Mouse (Mus musculus) lung, embryonic 14.5 days (tissue): ENCODE results near the gene Gpsm1. TPM values are rescaled to one million over a fixed set of nuclear protein-coding genes. Genes with fewer than 3 reads are reported as not detected.

Experiments used
- ATAC-seq: fragments of 200-750 bp; cut with Nextera tagmentation; 2 replicates; pipeline ENCODE4 v1.8.0; 2017; ENCODE audit warnings: mild to moderate bottlenecking, moderate TSS enrichment, moderate library complexity; ENCODE audit not compliant: insufficient read depth
- DNase-seq: peaks from one replicate; pipeline ENCODE4 v3.0.0-alpha.2; 2015
- H3K27ac ChIP-seq: fragments of 300-500 bp; sonication (generic); 2 replicates; pipeline ENCODE4 v1.5.1; 2014; ENCODE audit warnings: low read depth, mild to moderate bottlenecking, moderate library complexity
- H3K27me3 ChIP-seq: fragments of 300-500 bp; sonication (generic); 2 replicates; pipeline ENCODE4 v1.6.1; 2014; ENCODE audit warnings: low read length, control low read depth; ENCODE audit not compliant: insufficient read depth
- H3K36me3 ChIP-seq: fragments of 300-500 bp; sonication (generic); 2 replicates; pipeline ENCODE4 v1.6.1; 2014; ENCODE audit warnings: control low read depth; ENCODE audit not compliant: insufficient read depth
- H3K4me1 ChIP-seq: fragments of 300-500 bp; sonication (generic); 2 replicates; pipeline ENCODE4 v1.6.1; 2014; ENCODE audit warnings: antibody characterized with exemption, control low read depth; ENCODE audit not compliant: insufficient read depth
- H3K4me2 ChIP-seq: fragments of 300-500 bp; sonication (generic); 2 replicates; pipeline ENCODE4 v1.6.1; 2014; ENCODE audit warnings: mild to moderate bottlenecking
- H3K4me3 ChIP-seq: fragments of 300-500 bp; sonication (generic); 2 replicates; pipeline ENCODE4 v1.5.1; 2014; ENCODE audit warnings: low read depth, low read length
- H3K9ac ChIP-seq: fragments of 300-500 bp; sonication (generic); 2 replicates; pipeline ENCODE4 v1.6.1; 2014
- H3K9me3 ChIP-seq: fragments of 300-500 bp; sonication (generic); 2 replicates; pipeline ENCODE4 v1.6.1; 2016; ENCODE audit warnings: low read depth, low read length, control low read depth
- CTCF ChIP-seq: IDR thresholded peaks from 2 replicates; pipeline ENCODE4 v1.5.1; 2016; ENCODE audit warnings: antibody characterized with exemption, low read depth
- WGBS: fragments of 180-500 bp; shearing (Covaris S2); extraction: QIAGEN DNeasy Blood & Tissue Kit; methylation state at CpG from one replicate; pipeline ENCODE4 v1.1.7; 2014; 5-methylcytosine and 5-hydroxymethylcytosine counted together
- polyA plus RNA-seq: library from polyadenylated mRNA; unstranded; fragments of >200 nt; fragmentation: Nextera tagmentation; extraction: Ambion mirVana; gene quantifications from 2 replicates; pipeline ENCODE4 v1.2.1, GENCODE M21; 2014

Gene Gpsm1
- polyA plus RNA-seq, 1 experiment from 2014 or later, result 40.5 TPM

DNA sequence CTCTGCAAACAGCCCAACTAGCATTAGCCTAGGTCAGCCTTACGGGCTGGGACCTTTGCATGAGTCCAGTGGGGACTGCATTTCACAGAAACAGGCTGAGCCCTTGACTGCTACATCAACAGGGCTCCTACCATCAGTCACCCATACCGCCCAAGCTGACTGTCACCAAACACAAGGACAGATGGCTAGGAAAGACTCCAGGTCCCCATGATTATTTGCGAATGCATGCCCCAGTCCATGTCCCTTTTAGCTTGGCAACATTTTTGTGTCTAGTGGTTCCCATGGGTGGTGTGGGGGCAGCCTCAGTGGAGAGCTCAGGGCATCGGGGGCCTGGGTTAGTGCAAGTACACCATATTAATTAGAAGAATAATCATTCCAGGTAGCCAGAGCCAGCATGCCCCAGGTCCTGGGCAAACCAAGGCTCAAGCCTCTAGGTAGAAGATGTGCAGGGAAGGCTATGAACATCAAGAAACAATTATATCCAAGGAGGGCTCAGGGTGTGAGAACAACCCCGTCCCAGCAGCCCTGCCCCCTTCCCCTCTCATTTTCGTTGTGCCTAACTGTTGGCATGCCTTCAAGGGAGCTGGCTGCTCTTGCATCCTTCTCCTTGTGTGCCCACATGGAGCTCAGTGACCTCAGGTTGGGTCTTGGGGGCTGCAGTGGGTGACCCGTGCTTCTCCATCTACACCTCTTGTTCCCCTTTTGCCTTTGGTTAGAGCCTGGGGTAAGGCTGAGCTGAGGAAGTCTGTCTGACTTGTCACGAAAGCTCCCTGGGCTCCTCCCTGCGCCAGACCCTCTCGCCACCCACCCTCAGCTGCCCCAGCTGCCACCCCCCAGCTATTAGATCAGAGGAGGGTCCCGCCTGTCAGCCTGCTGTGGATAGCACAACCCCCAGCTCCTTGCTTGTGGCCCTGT, 38.0 kb downstream of the Gpsm1 start:
- Histone ChIP-seq H3K4me2 (peak overlapping the region; percentile 98), H3K9ac (peak overlapping the region; percentile 94; the same call in 1 of the 2 replicates), H3K9me3 (no peaks in the 10 kb centered on the region), H3K4me1 (peaks cover 17% of the 10 kb centered on the region; the same call in 1 of the 2 replicates), H3K27ac (no peak overlapping the region), H3K27me3 (no peaks in the 10 kb centered on the region), H3K36me3 (peaks cover 21% of the 10 kb centered on the region; the same call in 1 of the 2 replicates), H3K4me3 (peak overlapping the region; percentile 80)
- DNase-seq, result no peak
- 88% methylated on average over 11 of the region's 11 CpGs for WGBS
- no peak for TF ChIP-seq CTCF
- ATAC-seq, result no peak

DNA sequence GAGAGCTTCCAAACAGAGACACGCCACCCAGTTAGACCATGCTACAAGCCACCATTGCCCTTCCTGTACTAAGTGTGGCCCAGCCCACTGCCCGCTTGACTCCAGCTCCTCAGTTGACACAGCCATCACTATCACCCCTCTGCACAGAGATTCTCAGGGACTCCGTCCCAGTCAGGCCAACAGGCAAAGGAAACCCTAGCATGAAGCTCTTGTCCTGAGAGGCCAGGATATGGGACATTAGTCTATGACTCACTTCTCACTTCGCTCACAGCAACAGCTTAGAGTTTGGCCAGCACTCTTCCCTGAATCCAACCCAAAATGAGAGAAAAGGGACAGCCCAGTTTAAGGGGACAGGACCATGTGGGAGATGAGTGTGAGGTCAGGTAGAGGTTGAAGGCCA, 39.1 kb downstream of the Gpsm1 start:
- Histone ChIP-seq H3K4me2 (no peak overlapping the region), H3K36me3 (peaks cover 11% of the 10 kb centered on the region; the same call in 1 of the 2 replicates), H3K9me3 (no peaks in the 10 kb centered on the region), H3K9ac (no peak overlapping the region), H3K4me1 (peaks cover 17% of the 10 kb centered on the region; the same call in 1 of the 2 replicates), H3K27ac (no peak overlapping the region), H3K27me3 (no peaks in the 10 kb centered on the region), H3K4me3 (no peak overlapping the region)
- ATAC-seq, result no peak
- TF ChIP-seq CTCF, result no peak
- DNase-seq, result no peak
- WGBS, result 78% methylated on average over 4 of the region's 4 CpGs

DNA sequence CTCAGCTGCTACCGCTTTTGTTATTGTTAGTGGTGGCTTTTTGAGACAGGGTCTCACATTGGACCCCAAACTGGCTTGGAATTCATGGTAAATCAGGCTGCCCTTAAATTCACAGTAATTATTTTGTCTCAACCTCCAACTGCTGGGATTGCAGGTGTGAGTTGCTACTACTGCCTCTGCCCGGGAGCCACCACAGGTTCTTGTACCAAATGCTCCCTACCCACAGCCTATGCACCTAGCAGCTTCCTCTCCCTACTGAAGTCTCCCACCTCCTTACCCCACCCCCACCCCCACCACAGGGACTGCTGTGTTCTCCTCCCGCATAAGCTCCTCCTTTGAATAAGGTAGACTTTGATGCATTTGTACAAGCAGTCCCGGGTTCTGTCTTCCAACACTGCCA, 40.9 kb downstream of the Gpsm1 start:
- Histone ChIP-seq H3K27me3 (no peaks in the 10 kb centered on the region), H3K4me2 (no peak overlapping the region), H3K36me3 (no peaks in the 10 kb centered on the region), H3K9ac (no peak overlapping the region), H3K27ac (no peak overlapping the region), H3K4me1 (peaks cover 10% of the 10 kb centered on the region; the same call in 1 of the 2 replicates), H3K9me3 (no peaks in the 10 kb centered on the region), H3K4me3 (no peak overlapping the region)
- TF ChIP-seq CTCF, result no peak
- 64% methylated on average over 4 of the region's 4 CpGs for WGBS
- no peak for ATAC-seq
- DNase-seq, result no peak

DNA sequence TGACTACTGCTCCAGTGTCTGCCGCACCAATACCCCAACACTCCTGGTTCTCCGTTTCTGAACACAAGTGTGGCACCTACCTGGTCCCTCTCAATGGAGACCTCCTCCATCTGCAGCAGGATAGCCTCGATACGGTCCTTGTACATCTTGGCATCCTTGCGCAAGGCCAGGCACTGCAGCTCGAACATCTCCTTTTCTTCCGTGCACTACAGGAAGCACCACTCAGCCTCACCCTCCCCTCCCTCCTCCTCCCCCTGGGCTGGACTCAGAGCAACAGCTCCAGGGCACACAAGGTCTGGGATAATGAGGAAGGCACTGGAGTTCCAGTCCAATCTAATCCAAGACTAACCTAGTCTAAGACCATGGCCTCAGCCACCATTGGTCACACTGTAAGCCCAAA, 41.4 kb downstream of the Gpsm1 start:
- TF ChIP-seq CTCF, result no peak
- Histone ChIP-seq H3K27me3 (no peaks in the 10 kb centered on the region), H3K9ac (no peak overlapping the region), H3K4me2 (no peak overlapping the region), H3K9me3 (no peaks in the 10 kb centered on the region), H3K36me3 (no peaks in the 10 kb centered on the region), H3K4me1 (peaks cover 10% of the 10 kb centered on the region; the same call in 1 of the 2 replicates), H3K4me3 (no peak overlapping the region), H3K27ac (0 out of 2 replicates have a peak overlapping the region, but pooled peaks have one; percentile 4)
- DNase-seq (peak; percentile 51), ATAC-seq (no peak)
- WGBS, result 46% methylated on average over 7 of the region's 7 CpGs

DNA sequence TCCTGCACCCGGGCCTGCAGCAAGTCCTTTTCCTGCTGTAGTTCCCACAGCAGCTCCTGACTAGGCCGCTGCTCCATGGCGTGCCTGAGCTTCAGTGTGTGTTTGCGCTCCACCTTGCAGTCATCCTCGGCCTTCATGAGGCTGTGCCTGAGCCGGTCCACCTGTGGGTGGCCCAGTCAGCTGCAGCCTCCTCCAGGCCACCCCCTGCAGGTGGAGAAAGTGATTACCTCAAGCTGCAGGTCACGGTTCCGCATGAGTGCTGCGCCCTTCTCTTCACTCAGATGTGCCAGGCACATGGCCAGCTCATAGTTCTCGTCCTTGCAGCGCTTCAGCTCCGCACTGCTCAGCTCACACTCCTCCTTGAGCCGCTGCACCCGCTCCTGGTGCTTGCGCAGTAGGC, 42.2 kb downstream of the Gpsm1 start:
- H3K27me3 ChIP-seq, result no peaks in the 10 kb centered on the region
- H3K4me3 ChIP-seq, result no peak overlapping the region
- DNase-seq, result no peak
- 0 out of 2 replicates have a peak, but pooled peaks cover 2% of the 10 kb centered on the region for H3K36me3 ChIP-seq
- TF ChIP-seq CTCF, result peak; percentile 47
- no peak overlapping the region for H3K4me2 ChIP-seq
- H3K9me3 ChIP-seq, result no peaks in the 10 kb centered on the region
- no peak for ATAC-seq
- H3K4me1 ChIP-seq, result peaks cover 9% of the 10 kb centered on the region; the same call in 1 of the 2 replicates
- H3K9ac ChIP-seq, result no peak overlapping the region
- 39% methylated on average over 15 of the region's 15 CpGs for WGBS
- no peak overlapping the region for H3K27ac ChIP-seq

DNA sequence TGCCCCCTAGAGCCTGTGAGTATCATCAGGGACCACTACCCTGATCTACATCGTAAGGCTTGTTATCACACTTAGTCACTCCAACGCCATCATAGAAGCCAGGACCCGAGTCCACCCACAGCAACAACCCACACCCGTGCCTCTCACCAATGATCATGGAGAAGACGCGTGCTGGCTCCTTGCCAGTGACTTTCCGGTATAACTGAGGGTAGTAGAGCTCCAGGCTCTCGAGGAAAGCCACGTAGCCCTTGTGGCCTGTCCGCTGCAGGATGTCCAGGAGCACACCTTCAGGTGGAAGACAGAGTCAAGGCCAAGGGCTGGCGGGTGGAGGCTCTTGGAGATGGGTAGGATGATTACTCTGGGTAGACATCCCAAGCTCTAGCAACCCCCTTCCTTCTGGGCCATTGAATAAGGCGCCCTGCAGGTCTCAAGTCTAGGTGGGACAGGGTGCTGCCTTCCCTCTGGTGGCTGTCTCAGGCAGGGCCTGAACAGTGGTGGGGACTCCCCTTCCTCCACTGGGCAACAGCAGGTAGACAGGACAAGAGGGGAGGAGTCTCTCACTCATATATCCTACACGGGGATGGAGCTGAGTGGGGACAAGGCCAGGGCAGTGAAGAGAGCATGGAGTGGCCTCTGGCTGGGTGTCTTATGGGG, 43.5 kb downstream of the Gpsm1 start:
- no peak overlapping the region for H3K27ac ChIP-seq
- H3K9me3 ChIP-seq, result no peaks in the 10 kb centered on the region
- H3K9ac ChIP-seq, result no peak overlapping the region
- 0 out of 2 replicates have a peak, but pooled peaks cover 3% of the 10 kb centered on the region for H3K4me1 ChIP-seq
- H3K4me3 ChIP-seq, result no peak overlapping the region
- DNase-seq (no peak), ATAC-seq (no peak)
- H3K36me3 ChIP-seq, result peaks cover 13% of the 10 kb centered on the region; the same call in 1 of the 2 replicates
- no peak for TF ChIP-seq CTCF
- no peaks in the 10 kb centered on the region for H3K27me3 ChIP-seq
- 81% methylated on average over 13 of the region's 13 CpGs for WGBS
- H3K4me2 ChIP-seq, result no peak overlapping the region

DNA sequence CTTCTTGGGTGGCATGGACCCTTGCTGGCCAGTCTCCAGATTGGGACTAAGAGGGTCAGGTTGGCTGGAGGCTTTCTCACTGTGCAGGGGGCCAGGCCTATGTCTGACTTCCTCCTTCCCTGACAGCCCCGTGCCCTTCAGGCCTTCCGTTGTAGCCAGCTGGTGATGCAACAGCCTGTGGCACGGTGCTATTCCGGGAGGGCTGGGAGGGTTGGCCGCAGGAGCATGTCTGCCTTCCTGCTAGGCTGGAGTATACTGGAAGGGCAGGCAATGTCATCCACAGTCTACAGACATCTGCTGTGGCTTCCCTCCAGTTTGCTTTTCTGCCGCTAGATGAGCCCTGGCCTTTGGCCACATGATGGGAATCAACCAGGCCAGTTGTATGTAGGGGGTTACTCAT, 44.7 kb downstream of the Gpsm1 start:
- Histone ChIP-seq H3K4me2 (no peak overlapping the region), H3K9ac (no peak overlapping the region), H3K4me3 (no peak overlapping the region), H3K9me3 (no peaks in the 10 kb centered on the region), H3K4me1 (0 out of 2 replicates have a peak, but pooled peaks cover 3% of the 10 kb centered on the region), H3K27me3 (no peaks in the 10 kb centered on the region), H3K36me3 (peaks cover 24% of the 10 kb centered on the region), H3K27ac (no peak overlapping the region)
- WGBS, result 74% methylated on average over 6 of the region's 6 CpGs
- DNase-seq, result no peak
- no peak for TF ChIP-seq CTCF
- no peak for ATAC-seq
